Mouse (Mus musculus) heart, embryonic 11.5 days (tissue): ENCODE data around the gene Il4ra. TPM values are rescaled to one million over a fixed set of nuclear protein-coding genes. Genes with fewer than 3 reads are reported as not detected.

Experiments
- ATAC-seq: fragments of 200-750 bp; cut with Nextera tagmentation; replicated peaks from 2 replicates; pipeline ENCODE4 v1.8.0; 2017; ENCODE audit warnings: moderate library complexity; ENCODE audit not compliant: insufficient number of reproducible peaks, low FRiP score, low TSS enrichment
- H3K27ac ChIP-seq: fragments of 300-500 bp; sonication (generic); 2 replicates; pipeline ENCODE4 v1.5.1; 2014; ENCODE audit warnings: mild to moderate bottlenecking, low read depth, low read length
- H3K27me3 ChIP-seq: fragments of 300-500 bp; sonication (generic); 2 replicates; pipeline ENCODE4 v1.6.1; 2014; ENCODE audit warnings: mild to moderate bottlenecking, low read length, mixed read lengths; ENCODE audit not compliant: control insufficient read depth, insufficient read depth
- H3K36me3 ChIP-seq: fragments of 300-500 bp; sonication (generic); 2 replicates; pipeline ENCODE4 v1.6.1; 2014; ENCODE audit warnings: mild to moderate bottlenecking, low read length, moderate library complexity, mixed read lengths; ENCODE audit not compliant: control insufficient read depth, insufficient read depth
- H3K4me1 ChIP-seq: fragments of 300-500 bp; sonication (generic); 2 replicates; pipeline ENCODE4 v1.6.1; 2014; ENCODE audit warnings: low read length; ENCODE audit not compliant: control insufficient read depth, insufficient read depth
- H3K4me2 ChIP-seq: fragments of 300-500 bp; sonication (generic); 2 replicates; pipeline ENCODE4 v1.6.1; 2014; ENCODE audit warnings: mild to moderate bottlenecking, moderate library complexity
- H3K4me3 ChIP-seq: fragments of 300-500 bp; sonication (generic); 2 replicates; pipeline ENCODE4 v1.5.1; 2014; ENCODE audit warnings: low read depth, low read length
- H3K9ac ChIP-seq: fragments of 300-500 bp; sonication (generic); 2 replicates; pipeline ENCODE4 v1.6.1; 2014; ENCODE audit warnings: mild to moderate bottlenecking, low read depth, low read length, moderate library complexity
- H3K9me3 ChIP-seq: fragments of 300-500 bp; sonication (generic); replicated peaks from 2 replicates; pipeline ENCODE4 v1.6.1; 2016; ENCODE audit warnings: low read length; ENCODE audit not compliant: control insufficient read depth
- WGBS: fragments of 180-500 bp; shearing (Covaris S2); extraction: QIAGEN DNeasy Blood & Tissue Kit; methylation state at CpG from one replicate; pipeline ENCODE4 v1.1.7; 2014; ENCODE audit not compliant: insufficient replicate concordance; 5-methylcytosine and 5-hydroxymethylcytosine counted together
- polyA plus RNA-seq: library from polyadenylated mRNA; unstranded; fragments of >200 nt; fragmentation: Nextera tagmentation; extraction: Ambion mirVana; gene quantifications from 2 replicates; pipeline ENCODE4 v1.2.1, GENCODE M21; 2014

Gene Il4ra
- polyA plus RNA-seq, 1 experiment from 2014 or later = 1.6 TPM

- Histone ChIP-seq H3K9ac (no peak overlapping the region), H3K4me3 (no peak overlapping the region), H3K27ac (no peak overlapping the region), H3K27me3 (peaks cover 2% of the 10 kb centered on the region; the same call in 1 of the 2 replicates), H3K4me1 (peaks cover 6% of the 10 kb centered on the region), H3K9me3 (no peaks in the 10 kb centered on the region), H3K4me2 (no peak overlapping the region), H3K36me3 (no peaks in the 10 kb centered on the region)
- WGBS = 52% methylated on average over 9 of the region's 9 CpGs
- no peak for ATAC-seq
Measured at GRCm38 (mm10) chr7:125561085-125561690, 9.3 kb downstream of the Il4ra start.

GRCm38 (mm10) chr7:125562413-125562812, 10.5 kb downstream of the Il4ra start:
- Histone ChIP-seq H3K4me3 (no peak overlapping the region), H3K27me3 (no peaks in the 10 kb centered on the region), H3K9me3 (no peaks in the 10 kb centered on the region), H3K4me1 (peaks cover 6% of the 10 kb centered on the region), H3K36me3 (no peaks in the 10 kb centered on the region), H3K9ac (no peak overlapping the region), H3K4me2 (no peak overlapping the region), H3K27ac (no peak overlapping the region)
- ATAC-seq = no peak
- 68% methylated on average over 4 of the region's 4 CpGs for WGBS

DNA sequence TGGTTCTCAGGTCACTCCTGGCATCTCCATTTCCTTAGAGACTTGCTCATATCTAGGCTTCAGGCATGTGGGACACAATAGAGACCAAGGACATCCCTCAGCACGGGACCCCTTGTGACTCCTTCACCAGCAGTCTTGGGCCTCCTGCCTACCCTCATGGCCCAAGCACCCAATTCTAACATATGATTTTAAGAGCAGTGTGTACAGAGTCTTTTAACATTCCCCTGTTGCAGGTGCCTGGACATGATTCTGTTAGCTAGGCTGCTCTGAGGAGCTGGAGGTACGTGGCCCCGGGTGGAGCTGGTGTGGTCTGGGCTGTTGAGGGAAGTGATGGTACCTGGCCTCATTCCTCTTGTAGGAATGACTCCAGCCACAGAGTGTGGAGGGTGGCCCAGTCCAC, 11.2 kb downstream of the Il4ra start:
- ATAC-seq = no peak
- H3K36me3 ChIP-seq = no peaks in the 10 kb centered on the region
- 85% methylated on average over 3 of the region's 3 CpGs for WGBS
- no peaks in the 10 kb centered on the region for H3K9me3 ChIP-seq
- no peak overlapping the region for H3K4me3 ChIP-seq
- no peak overlapping the region for H3K9ac ChIP-seq
- H3K4me1 ChIP-seq = peaks cover 6% of the 10 kb centered on the region
- H3K27ac ChIP-seq = no peak overlapping the region
- H3K27me3 ChIP-seq = no peaks in the 10 kb centered on the region
- H3K4me2 ChIP-seq = no peak overlapping the region

DNA sequence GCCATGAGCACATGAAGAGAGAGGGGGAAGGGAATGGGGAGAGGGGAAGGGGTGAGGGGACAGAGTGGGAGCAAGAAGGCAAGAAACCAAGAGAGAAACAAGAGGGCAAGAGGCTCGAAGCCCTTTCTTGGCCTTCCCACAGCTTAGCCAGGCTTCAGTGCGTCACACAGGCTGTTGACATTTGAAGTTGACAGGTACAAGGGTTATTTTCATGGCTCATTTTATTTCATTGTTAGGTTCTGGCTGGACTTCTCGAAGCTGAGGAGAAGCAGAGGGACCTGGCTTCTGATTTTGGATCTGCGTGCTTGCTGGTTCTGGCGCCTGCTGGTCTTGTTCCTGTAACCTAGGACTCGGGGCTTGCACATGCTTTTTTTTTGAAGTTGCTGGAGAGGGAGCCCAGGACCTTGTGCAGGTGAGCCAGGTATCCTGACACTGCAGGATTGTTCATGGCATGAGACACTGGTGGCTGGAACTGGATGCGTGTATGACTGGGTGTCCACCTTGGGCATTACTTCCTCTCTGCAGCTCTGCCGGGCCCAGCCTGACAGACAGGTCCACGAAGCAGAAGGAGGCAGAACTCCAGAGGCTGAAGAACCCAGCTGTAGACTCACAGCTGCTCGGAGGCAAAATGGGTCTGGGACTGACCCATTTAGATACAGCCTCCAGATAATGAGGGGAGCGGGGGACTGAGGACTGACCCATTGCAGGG, 12.6 kb downstream of the Il4ra start:
- no peak overlapping the region for H3K4me2 ChIP-seq
- H3K4me3 ChIP-seq = no peak overlapping the region
- H3K27me3 ChIP-seq = no peaks in the 10 kb centered on the region
- no peak for ATAC-seq
- no peaks in the 10 kb centered on the region for H3K9me3 ChIP-seq
- H3K9ac ChIP-seq = no peak overlapping the region
- peaks cover 5% of the 10 kb centered on the region for H3K4me1 ChIP-seq
- H3K27ac ChIP-seq = no peak overlapping the region
- WGBS = 65% methylated on average over 11 of the region's 11 CpGs
- no peaks in the 10 kb centered on the region for H3K36me3 ChIP-seq

GRCm38 (mm10) chr7:125565516-125566285, 13.8 kb downstream of the Il4ra start:
- ATAC-seq = no peak
- WGBS = 77% methylated on average over 12 of the region's 12 CpGs
- no peak overlapping the region for H3K9ac ChIP-seq
- H3K27ac ChIP-seq = no peak overlapping the region
- H3K36me3 ChIP-seq = no peaks in the 10 kb centered on the region
- no peak overlapping the region for H3K4me2 ChIP-seq
- H3K9me3 ChIP-seq = no peaks in the 10 kb centered on the region
- H3K4me3 ChIP-seq = no peak overlapping the region
- H3K4me1 ChIP-seq = peaks cover 4% of the 10 kb centered on the region
- no peaks in the 10 kb centered on the region for H3K27me3 ChIP-seq

GRCm38 (mm10) chr7:125566420-125566819, 14.5 kb downstream of the Il4ra start:
- no peaks in the 10 kb centered on the region for H3K4me1 ChIP-seq

GRCm38 (mm10) chr7:125568888-125569287, 17.0 kb downstream of the Il4ra start:
- Histone ChIP-seq H3K9ac (no peak overlapping the region), H3K27me3 (no peaks in the 10 kb centered on the region), H3K9me3 (no peaks in the 10 kb centered on the region), H3K4me3 (no peak overlapping the region), H3K4me1 (no peaks in the 10 kb centered on the region), H3K36me3 (no peaks in the 10 kb centered on the region), H3K4me2 (no peak overlapping the region), H3K27ac (no peak overlapping the region)
- no peak for ATAC-seq
- 86% methylated on average over 8 of the region's 8 CpGs for WGBS

More at GRCm38 (mm10) chr7:125566420-125566819, 14.5 kb downstream of the Il4ra start:
- Histone ChIP-seq H3K9ac (no peak overlapping the region), H3K27ac (no peak overlapping the region), H3K27me3 (no peaks in the 10 kb centered on the region), H3K4me2 (no peak overlapping the region), H3K36me3 (no peaks in the 10 kb centered on the region), H3K9me3 (no peaks in the 10 kb centered on the region), H3K4me3 (no peak overlapping the region)
- WGBS = 86% methylated on average over 2 of the region's 2 CpGs
- ATAC-seq = no peak

DNA sequence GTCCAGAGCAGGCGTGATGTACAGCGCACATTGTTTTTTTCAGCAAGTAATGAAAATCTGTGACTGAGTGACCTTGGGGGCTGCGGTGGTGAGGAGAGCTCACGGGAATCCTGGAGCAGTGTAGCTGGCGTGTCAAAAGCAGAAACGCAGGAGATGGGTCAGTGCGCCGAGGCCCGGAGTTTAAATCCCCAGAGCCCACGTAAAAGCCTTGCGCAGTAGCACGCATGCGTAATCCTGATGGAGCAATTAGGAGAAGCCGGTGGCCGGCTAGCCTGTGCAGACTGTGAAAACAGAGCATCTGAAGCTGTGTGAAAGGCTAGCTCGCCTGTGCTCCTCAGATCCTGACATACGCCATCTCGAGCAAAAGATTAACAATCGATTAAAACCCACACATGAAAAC, 20.0 kb downstream of the Il4ra start:
- Histone ChIP-seq H3K36me3 (no peaks in the 10 kb centered on the region), H3K9me3 (no peaks in the 10 kb centered on the region), H3K4me3 (no peak overlapping the region), H3K27me3 (no peaks in the 10 kb centered on the region), H3K9ac (no peak overlapping the region), H3K27ac (no peak overlapping the region), H3K4me2 (no peak overlapping the region), H3K4me1 (peaks cover 2% of the 10 kb centered on the region)
- 82% methylated on average over 19 of the region's 19 CpGs for WGBS
- no peak for ATAC-seq
